Mouse (Mus musculus) ES-Bruce4 (cell line): ENCODE data around the gene Cyp2c38.

ENCODE experiments used
- CTCF ChIP-seq: IDR thresholded peaks from one replicate; pipeline ENCODE4 v1.8.1; 2011; ENCODE audit warnings: low read depth, low read length
- POLR2A ChIP-seq: IDR thresholded peaks from one replicate; pipeline ENCODE4 v1.8.1; 2011; ENCODE audit warnings: low read length; ENCODE audit not compliant: insufficient read depth

DNA sequence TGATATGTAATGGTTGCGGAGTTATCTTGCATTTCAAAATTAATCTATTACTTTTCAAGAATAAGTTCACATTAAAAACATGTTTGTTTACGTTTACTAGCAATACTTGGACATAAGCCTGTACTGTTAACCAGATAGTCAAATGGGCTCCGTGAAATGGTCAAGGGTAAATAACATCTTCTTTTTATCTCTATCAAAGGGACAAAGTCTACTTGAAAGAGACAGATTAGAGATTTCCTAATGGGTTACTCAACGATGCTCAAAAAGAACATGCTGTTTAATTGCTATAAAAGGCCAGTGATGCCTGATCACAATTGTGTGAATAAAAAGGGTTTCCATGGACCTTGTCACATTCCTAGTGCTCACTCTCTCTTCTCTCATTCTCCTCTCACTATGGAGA is 47.7 kb upstream of the Cyp2c38 start, which contains the start of gene Cyp2c39:
- no peak for TF ChIP-seq CTCF
- TF ChIP-seq POLR2A, result no peak
